Mouse (Mus musculus) lung, postnatal 10 days (tissue): ENCODE data around the gene Tiprl.

Experiments used
- DNase-seq: peaks from one replicate; pipeline ENCODE4 v3.0.0; 2021

Gene Tiprl

DNA sequence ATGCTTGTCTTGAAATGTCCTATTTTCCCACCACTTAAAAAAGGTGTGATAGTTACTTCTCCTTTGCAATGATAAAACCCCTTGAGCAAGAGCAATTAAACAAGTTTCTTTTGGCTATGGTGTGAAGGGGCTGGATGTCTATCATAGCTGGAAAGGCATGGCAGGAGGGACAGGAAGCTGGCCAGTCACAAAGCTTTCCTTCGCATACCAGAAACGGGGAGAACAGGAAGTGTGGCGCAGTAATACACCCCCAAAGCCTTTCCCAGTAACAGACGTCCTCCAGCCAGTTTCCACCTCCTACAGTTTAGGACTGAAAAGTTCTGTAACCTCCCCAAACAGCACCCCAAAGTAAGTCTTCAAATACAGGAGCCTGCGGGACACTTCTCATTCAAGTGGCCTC is 66.6 kb downstream of the Tiprl start:
- DNase-seq: no peak

DNA sequence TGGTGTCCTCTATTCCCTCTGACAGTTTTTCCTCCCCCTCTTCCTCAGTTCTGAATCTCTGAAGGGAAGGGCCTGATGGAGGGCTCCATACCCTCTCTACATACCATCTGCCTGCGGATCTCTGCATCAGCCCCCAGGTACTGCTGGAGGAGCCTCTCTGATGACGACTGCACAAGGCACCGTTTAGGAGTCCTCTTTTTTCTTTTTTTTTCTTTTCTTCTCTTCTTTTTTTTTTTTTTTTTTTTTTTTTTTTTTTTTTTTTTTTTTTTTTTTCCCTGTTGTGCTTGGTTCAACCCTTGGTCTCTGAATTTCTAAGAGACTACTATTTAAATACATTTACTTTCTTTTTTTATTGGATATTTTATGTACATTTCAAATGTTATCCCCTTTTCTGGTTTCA is 67.3 kb downstream of the Tiprl start:
- DNase-seq: no peak

- no peak for DNase-seq
Observed at GRCm38 (mm10) chr1:165164920-165165319, 71.9 kb downstream of the Tiprl start.
